Mouse (Mus musculus) testis, adult 10 weeks (tissue): ENCODE results near the gene Ppp1r3e. TPM values are rescaled to one million over a fixed set of nuclear protein-coding genes. Genes with fewer than 3 reads are reported as not detected.

ENCODE experiments used
- polyA plus RNA-seq: library from polyadenylated mRNA; stranded (reverse); fragments of 350-450 nt; fragmentation: Illumina TruSeq; extraction: RNeasy Lipid Tissue Mini Kit (QIAGEN cat#74804); gene quantifications from one replicate; pipeline ENCODE4 v1.2.3, GENCODE M21; 2014; ENCODE audit warnings: low read depth, low replicate concordance

Gene Ppp1r3e
- polyA plus RNA-seq, result 3.7 TPM

GRCm38 (mm10) chr14:54877048-54877715 lies at the start of gene Ppp1r3e:
TSS of gene Ppp1r3e (minus strand) at chr14:54877550.

GRCm38 (mm10) chr14:54925349-54926342 lies 48.3 kb upstream of the Ppp1r3e start, which contains the start of gene Efs:
TSS of gene Efs (minus strand) at chr14:54926126.

GRCm38 (mm10) chr14:54912886-54913285 lies 35.5 kb upstream of the Ppp1r3e start, which contains the start of gene Slc22a17:
TSS of gene Slc22a17 (minus strand) at chr14:54913132.

GRCm38 (mm10) chr14:54892200-54892599 lies 14.8 kb upstream of the Ppp1r3e start, which contains the start of gene Pabpn1:
TSS of gene Pabpn1 (plus strand) at chr14:54892500.

GRCm38 (mm10) chr14:54883154-54884021 lies 6.0 kb upstream of the Ppp1r3e start, which contains the start of the genes Bcl2l2 and Gm20521:
TSS of gene Bcl2l2 (plus strand) at chr14:54883377.
TSS of gene Gm20521 (plus strand) at chr14:54883441.

GRCm38 (mm10) chr14:54870861-54871260 lies 6.5 kb downstream of the Ppp1r3e start, which contains the start of gene Homez:
TSS of gene Homez (minus strand) at chr14:54870961.

Other genes with a start within 250 kb of the Ppp1r3e start
- gene Gm17606, start 236.6 kb downstream of the Ppp1r3e start, polyA plus RNA-seq, result not detected
- gene Cdh24, start 236.2 kb downstream of the Ppp1r3e start, polyA plus RNA-seq, result 1.3 TPM
- 10.9 TPM for gene 1700123O20Rik, start 191.3 kb downstream of the Ppp1r3e start, polyA plus RNA-seq
- 219 TPM for gene Acin1, start 190.6 kb downstream of the Ppp1r3e start, polyA plus RNA-seq
- not detected for gene Gm29776, start 178.7 kb downstream of the Ppp1r3e start, polyA plus RNA-seq
- not detected for gene Cebpe, start 165.4 kb downstream of the Ppp1r3e start, polyA plus RNA-seq
- 8.5 TPM for gene Slc7a8, start 95.6 kb downstream of the Ppp1r3e start, polyA plus RNA-seq
- 12.4 TPM for gene Rnf212b, start 63.4 kb downstream of the Ppp1r3e start, polyA plus RNA-seq
- 65.4 TPM for gene Homez, start 6.6 kb downstream of the Ppp1r3e start, polyA plus RNA-seq
- gene Bcl2l2, start 5.8 kb upstream of the Ppp1r3e start, polyA plus RNA-seq, result 9.3 TPM
- not detected for gene Gm20521, start 5.9 kb upstream of the Ppp1r3e start, polyA plus RNA-seq
- gene Pabpn1, start 14.9 kb upstream of the Ppp1r3e start, polyA plus RNA-seq, result 155 TPM
- gene Slc22a17, start 35.6 kb upstream of the Ppp1r3e start, polyA plus RNA-seq, result 0.43 TPM
- not detected for gene Efs, start 48.6 kb upstream of the Ppp1r3e start, polyA plus RNA-seq
- gene Il25, start 55.1 kb upstream of the Ppp1r3e start, polyA plus RNA-seq, result not detected
- not detected for gene Cmtm5, start 58.7 kb upstream of the Ppp1r3e start, polyA plus RNA-seq
- gene Myh6, start 89.4 kb upstream of the Ppp1r3e start, polyA plus RNA-seq, result 0.03 TPM
- gene Gm17428, start 99.4 kb upstream of the Ppp1r3e start, polyA plus RNA-seq, result not detected
- gene Myh7, start 117.1 kb upstream of the Ppp1r3e start, polyA plus RNA-seq, result not detected
- 3.7 TPM for gene Ngdn, start 137.9 kb upstream of the Ppp1r3e start, polyA plus RNA-seq
- 0.97 TPM for gene Zfhx2, start 214.8 kb upstream of the Ppp1r3e start, polyA plus RNA-seq
- 2.9 TPM for gene Thtpa, start 217.2 kb upstream of the Ppp1r3e start, polyA plus RNA-seq
- gene Ap1g2, start 229.0 kb upstream of the Ppp1r3e start, polyA plus RNA-seq, result 0.48 TPM
- 2.7 TPM for gene Jph4, start 239.4 kb upstream of the Ppp1r3e start, polyA plus RNA-seq